17 mouse cellular contexts compared by ENCODE assay signal in the genomic region with DNA sequence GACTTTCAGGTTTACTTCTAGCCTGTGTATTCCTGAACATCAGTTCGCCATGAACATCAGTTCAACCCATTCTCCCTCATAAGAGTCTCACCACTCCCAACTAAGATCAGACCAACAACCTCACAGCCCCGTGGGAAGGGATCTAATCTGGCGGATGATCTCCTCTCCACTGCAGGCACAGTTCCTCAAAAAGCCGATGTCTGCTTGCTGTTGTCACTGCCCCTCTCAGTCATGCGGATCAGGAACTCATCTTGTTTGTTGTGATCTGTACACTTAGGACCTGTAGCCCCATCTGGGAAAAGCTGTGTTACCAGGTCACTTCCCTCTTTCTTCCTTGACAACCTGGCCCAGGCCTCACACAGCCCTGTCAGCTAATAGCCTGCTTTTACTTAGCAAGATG. TPM values are rescaled to one million over a fixed set of nuclear protein-coding genes. Genes with fewer than 3 reads are reported as not detected.
DNase-seq lines count a peak whose midpoint lies in the region; ATAC-seq and TF ChIP-seq lines count a peak whose summit lies in the region.
"Had no signal": no experiment of that assay in that cellular context is flagged by ENCODE, and none has a peak within 500 bp of the region (broad histone marks: within the 10 kb centered on the region; RNA-seq: fewer than 3 reads in every experiment).

No protein-coding gene starts in this region.

- no peaks in the 10 kb centered on the region for H3K27me3 ChIP-seq in forebrain, embryonic 15.5 days
- no peaks in the 10 kb centered on the region for H3K27me3 ChIP-seq in forebrain, embryonic 10.5 days (ENCODE audit: poor library complexity, severe bottlenecking)
- H3K27me3 ChIP-seq in midbrain, embryonic 12.5 days = no peaks in the 10 kb centered on the region
- no peaks in the 10 kb centered on the region for H3K27me3 ChIP-seq in midbrain, embryonic 10.5 days (ENCODE audit: low read depth, poor library complexity, severe bottlenecking)
- no peaks in the 10 kb centered on the region for H3K27me3 ChIP-seq in neural tube, embryonic 15.5 days (replicated peaks)
- H3K27me3 ChIP-seq: heart, embryonic 15.5 days had no signal

- TF ChIP-seq CTCF in cortical plate, adult 2 months (IDR thresholded peaks at IDR 0.05; ENCODE audit: extremely low read depth, insufficient read depth, low read length) = no peak

- no peak for DNase-seq in forebrain, embryonic 10.5 days (ENCODE audit: extremely low spot score, low spot score)
- DNase-seq in midbrain, embryonic 10.5 days (ENCODE audit: low spot score) = no peak
- DNase-seq: adrenal gland, adult 2 months; lung, adult 2 months; lung, postnatal 36 days had no signal

- ATAC-seq in forebrain, embryonic 15.5 days (replicated peaks) = no peak
- no peak for ATAC-seq in midbrain, embryonic 12.5 days (ENCODE audit: low FRiP score, low read depth)
- ATAC-seq in neural tube, embryonic 15.5 days (ENCODE audit: low FRiP score) = no peak
- ATAC-seq in megakaryocyte-erythroid progenitor cell, adult 5-6 weeks (replicated peaks; ENCODE audit: low FRiP score, low TSS enrichment, poor library complexity, severe bottlenecking) = no peak
- ATAC-seq: intestine, postnatal 0 days had no signal

- no peak overlapping the region for H3K4me2 ChIP-seq in forebrain, embryonic 15.5 days (replicated peaks)
- no peak overlapping the region for H3K4me2 ChIP-seq in midbrain, embryonic 12.5 days (replicated peaks)
- no peak overlapping the region for H3K4me2 ChIP-seq in neural tube, embryonic 15.5 days
- H3K4me2 ChIP-seq: heart, embryonic 15.5 days; liver, embryonic 11.5 days; midbrain, embryonic 11.5 days had no signal

- no peak for TF ChIP-seq POLR2A in cortical plate, adult 2 months (IDR thresholded peaks at IDR 0.05; ENCODE audit: extremely low read depth, insufficient read depth, low read length)

- H3K9me3 ChIP-seq in forebrain, embryonic 15.5 days = no peaks in the 10 kb centered on the region
- no peaks in the 10 kb centered on the region for H3K9me3 ChIP-seq in forebrain, embryonic 10.5 days
- H3K9me3 ChIP-seq in midbrain, embryonic 12.5 days = no peaks in the 10 kb centered on the region
- no peaks in the 10 kb centered on the region for H3K9me3 ChIP-seq in midbrain, embryonic 10.5 days (replicated peaks)
- no peaks in the 10 kb centered on the region for H3K9me3 ChIP-seq in neural tube, embryonic 15.5 days (replicated peaks)
- H3K9me3 ChIP-seq: heart, embryonic 15.5 days had no signal

- 84% methylated on average over 5 of the region's 5 CpGs for WGBS in forebrain, embryonic 15.5 days
- 87% methylated on average over 5 of the region's 5 CpGs for WGBS in forebrain, embryonic 10.5 days
- 89% methylated on average over 5 of the region's 5 CpGs for WGBS in midbrain, embryonic 12.5 days
- WGBS in midbrain, embryonic 10.5 days = 81% methylated on average over 5 of the region's 5 CpGs
- WGBS in neural tube, embryonic 15.5 days = 88% methylated on average over 5 of the region's 5 CpGs

- peaks cover 30% of the 10 kb centered on the region for H3K4me1 ChIP-seq in forebrain, embryonic 15.5 days
- peaks cover 27% of the 10 kb centered on the region for H3K4me1 ChIP-seq in forebrain, embryonic 10.5 days
- H3K4me1 ChIP-seq in midbrain, embryonic 12.5 days = peaks cover 29% of the 10 kb centered on the region
- H3K4me1 ChIP-seq in midbrain, embryonic 10.5 days = peaks cover 42% of the 10 kb centered on the region
- H3K4me1 ChIP-seq in cortical plate, adult 2 months (ENCODE audit: control insufficient read depth, insufficient read depth, low read length) = peaks cover 6% of the 10 kb centered on the region
- H3K4me1 ChIP-seq in neural tube, embryonic 15.5 days = peaks cover 14% of the 10 kb centered on the region

- H3K4me3 ChIP-seq in forebrain, embryonic 15.5 days = no peak overlapping the region
- no peak overlapping the region for H3K4me3 ChIP-seq in forebrain, embryonic 10.5 days
- no peak overlapping the region for H3K4me3 ChIP-seq in midbrain, embryonic 12.5 days
- no peak overlapping the region for H3K4me3 ChIP-seq in midbrain, embryonic 10.5 days
- no peak overlapping the region for H3K4me3 ChIP-seq in cortical plate, adult 2 months (ENCODE audit: insufficient read depth, low read length)
- H3K4me3 ChIP-seq in neural tube, embryonic 15.5 days (replicated peaks) = no peak overlapping the region
- H3K4me3 ChIP-seq: erythroblast, embryonic 14.5 days; heart, embryonic 15.5 days; layer of hippocampus, adult 2 months had no signal

- H3K27ac ChIP-seq in forebrain, embryonic 15.5 days (replicated peaks) = peak overlapping the region; percentile 60
- H3K27ac ChIP-seq in forebrain, embryonic 10.5 days = no peak overlapping the region
- H3K27ac ChIP-seq in midbrain, embryonic 12.5 days (replicated peaks) = 0 out of 2 replicates have a peak overlapping the region, but pooled peaks have one; percentile 20
- no peak overlapping the region for H3K27ac ChIP-seq in midbrain, embryonic 10.5 days (replicated peaks)
- 0 out of 2 replicates have a peak overlapping the region, but pooled peaks have one; percentile 42 for H3K27ac ChIP-seq in cortical plate, adult 2 months (ENCODE audit: insufficient read depth, low read length)
- peak overlapping the region; percentile 7 for H3K27ac ChIP-seq in neural tube, embryonic 15.5 days (replicated peaks)
- H3K27ac ChIP-seq: heart, embryonic 15.5 days; kidney, postnatal 0 days; layer of hippocampus, adult 2 months had no signal

- peaks cover 5% of the 10 kb centered on the region; the same call in 1 of the 2 replicates for H3K36me3 ChIP-seq in forebrain, embryonic 15.5 days
- peaks cover 53% of the 10 kb centered on the region for H3K36me3 ChIP-seq in forebrain, embryonic 10.5 days (replicated peaks)
- H3K36me3 ChIP-seq in midbrain, embryonic 12.5 days = peaks cover 4% of the 10 kb centered on the region; the same call in 1 of the 2 replicates
- peaks cover 51% of the 10 kb centered on the region for H3K36me3 ChIP-seq in midbrain, embryonic 10.5 days
- H3K36me3 ChIP-seq in neural tube, embryonic 15.5 days = peaks cover 14% of the 10 kb centered on the region

- no peak overlapping the region for H3K9ac ChIP-seq in forebrain, embryonic 15.5 days (replicated peaks)
- no peak overlapping the region for H3K9ac ChIP-seq in midbrain, embryonic 12.5 days (replicated peaks)
- no peak overlapping the region for H3K9ac ChIP-seq in neural tube, embryonic 15.5 days (replicated peaks)
- H3K9ac ChIP-seq: heart, embryonic 15.5 days had no signal

RNA-seq across cellular contexts. Expression of gene Ric8b, which starts 45.7 kb away (rescaled TPM):
- polyA plus RNA-seq in forebrain, embryonic 15.5 days (2015; fragmentation: Nextera tagmentation; extraction: Ambion mirVana) = 40.5 and 43.6 TPM in 2 replicates
- polyA plus RNA-seq in forebrain, embryonic 10.5 days (2016; fragmentation: Nextera tagmentation; extraction: Ambion mirVana) = 25.3 and 27.8 TPM in 2 replicates
- 37.2 and 37.6 TPM in 2 replicates for polyA plus RNA-seq in midbrain, embryonic 12.5 days (2016; fragmentation: Nextera tagmentation; extraction: Ambion mirVana)
- 28.7 and 30.3 TPM in 2 replicates for polyA plus RNA-seq in midbrain, embryonic 10.5 days (2016; fragmentation: Nextera tagmentation; extraction: Ambion mirVana)
- 35.6 and 39.7 TPM in 2 replicates for polyA plus RNA-seq in cortical plate, adult 2 months (2012; rRNA removed)
- 42.9 and 44.0 TPM in 2 replicates for polyA plus RNA-seq in neural tube, embryonic 15.5 days (2015; fragmentation: Nextera tagmentation; extraction: Ambion mirVana)
- 10.4 and 14.1 TPM in 2 replicates for total RNA-seq in megakaryocyte-erythroid progenitor cell, adult 5-6 weeks (2014; fragmentation: Nextera tagmentation)
- 13.7 and 18.3 TPM in 2 replicates for total RNA-seq in megakaryocyte-erythroid progenitor cell, adult 5-6 weeks (2017)

Comparison
In these comparisons a context has a peak if more than half of its experiments do, and no peak if none do; other contexts are left out.
1. H3K27ac ChIP-seq: peak in forebrain, embryonic 15.5 days (single experiment), midbrain, embryonic 12.5 days (single experiment), cortical plate, adult 2 months (single experiment) and neural tube, embryonic 15.5 days (single experiment); none in forebrain, embryonic 10.5 days (single experiment) and midbrain, embryonic 10.5 days (single experiment).